Mouse (Mus musculus): ENCODE results near the gene Nceh1. TPM values are rescaled to one million over a fixed set of nuclear protein-coding genes. Genes with fewer than 3 reads are reported as not detected.

The Nceh1 gene
- 1.3 and 2.4 TPM in 2 replicates for polyA plus RNA-seq (2012; rRNA removed)

GRCm38 (mm10) chr3:27182733-27183600 is at the start of gene Nceh1:
TSS of gene Nceh1 (plus strand) at chr3:27182965.
- peak within 1 kb of the TSS; percentile 86 for H3K4me3 ChIP-seq (ENCODE audit: control insufficient read depth, low read depth, low read length)
- no peak within 1 kb of the TSS for H3K27ac ChIP-seq (ENCODE audit: control insufficient read depth, insufficient read depth, low read depth, low read length)
- no peaks in the 10 kb centered on the region for H3K36me3 ChIP-seq (ENCODE audit: control insufficient read depth, insufficient read depth, low read length)
- H3K4me1 ChIP-seq (ENCODE audit: control insufficient read depth, insufficient read depth, low read length) = peaks cover 7% of the 10 kb centered on the region; the same call in 1 of the 2 replicates
- no peaks in the 10 kb centered on the region for H3K27me3 ChIP-seq (ENCODE audit: control insufficient read depth, insufficient read depth, low read length)
- TF ChIP-seq CTCF (IDR thresholded peaks at IDR 0.05; ENCODE audit: control insufficient read depth, insufficient read depth, insufficient replicate concordance, low read depth, low read length) = peak; percentile 84; the same call in 1 of the 2 replicates
- TF ChIP-seq POLR2A (IDR thresholded peaks at IDR 0.05; ENCODE audit: control insufficient read depth, low read depth, low read length) = peak; percentile 44

GRCm38 (mm10) chr3:27140101-27140500 is 42.7 kb upstream of the Nceh1 start:
- H3K27me3 ChIP-seq (ENCODE audit: control insufficient read depth, insufficient read depth, low read length) = no peaks in the 10 kb centered on the region
- TF ChIP-seq POLR2A (IDR thresholded peaks at IDR 0.05; ENCODE audit: control insufficient read depth, low read depth, low read length) (no peak), CTCF (IDR thresholded peaks at IDR 0.05; ENCODE audit: control insufficient read depth, insufficient read depth, insufficient replicate concordance, low read depth, low read length) (no peak)
- H3K4me3 ChIP-seq (ENCODE audit: control insufficient read depth, low read depth, low read length) = no peak overlapping the region
- H3K27ac ChIP-seq (ENCODE audit: control insufficient read depth, insufficient read depth, low read depth, low read length) = no peak overlapping the region
- peaks cover 3% of the 10 kb centered on the region for H3K36me3 ChIP-seq (ENCODE audit: control insufficient read depth, insufficient read depth, low read length)
- no peaks in the 10 kb centered on the region for H3K4me1 ChIP-seq (ENCODE audit: control insufficient read depth, insufficient read depth, low read length)

- Histone ChIP-seq H3K4me1 (ENCODE audit: control insufficient read depth, insufficient read depth, low read length) (no peaks in the 10 kb centered on the region), H3K27me3 (ENCODE audit: control insufficient read depth, insufficient read depth, low read length) (no peaks in the 10 kb centered on the region), H3K4me3 (ENCODE audit: control insufficient read depth, low read depth, low read length) (no peak overlapping the region), H3K36me3 (ENCODE audit: control insufficient read depth, insufficient read depth, low read length) (peaks cover 3% of the 10 kb centered on the region), H3K27ac (ENCODE audit: control insufficient read depth, insufficient read depth, low read depth, low read length) (no peak overlapping the region)
- TF ChIP-seq CTCF (IDR thresholded peaks at IDR 0.05; ENCODE audit: control insufficient read depth, insufficient read depth, insufficient replicate concordance, low read depth, low read length) = no peak
- TF ChIP-seq POLR2A (IDR thresholded peaks at IDR 0.05; ENCODE audit: control insufficient read depth, low read depth, low read length) = no peak
These were observed 39.2 kb upstream of the Nceh1 start for GRCm38 (mm10) chr3:27143570-27143969.

GRCm38 (mm10) chr3:27145733-27146132 is 37.0 kb upstream of the Nceh1 start:
- TF ChIP-seq CTCF (IDR thresholded peaks at IDR 0.05; ENCODE audit: control insufficient read depth, insufficient read depth, insufficient replicate concordance, low read depth, low read length) = no peak
- TF ChIP-seq POLR2A (IDR thresholded peaks at IDR 0.05; ENCODE audit: control insufficient read depth, low read depth, low read length) = no peak
- no peak overlapping the region for H3K4me3 ChIP-seq (ENCODE audit: control insufficient read depth, low read depth, low read length)
- no peaks in the 10 kb centered on the region for H3K27me3 ChIP-seq (ENCODE audit: control insufficient read depth, insufficient read depth, low read length)
- no peak overlapping the region for H3K27ac ChIP-seq (ENCODE audit: control insufficient read depth, insufficient read depth, low read depth, low read length)
- H3K36me3 ChIP-seq (ENCODE audit: control insufficient read depth, insufficient read depth, low read length) = peaks cover 3% of the 10 kb centered on the region
- no peaks in the 10 kb centered on the region for H3K4me1 ChIP-seq (ENCODE audit: control insufficient read depth, insufficient read depth, low read length)

GRCm38 (mm10) chr3:27153191-27153671 is 29.5 kb upstream of the Nceh1 start:
- H3K4me3 ChIP-seq (ENCODE audit: control insufficient read depth, low read depth, low read length) = peak overlapping the region; percentile 90
- H3K36me3 ChIP-seq (ENCODE audit: control insufficient read depth, insufficient read depth, low read length) = no peaks in the 10 kb centered on the region
- TF ChIP-seq CTCF (IDR thresholded peaks at IDR 0.05; ENCODE audit: control insufficient read depth, insufficient read depth, insufficient replicate concordance, low read depth, low read length) = no peak
- TF ChIP-seq POLR2A (IDR thresholded peaks at IDR 0.05; ENCODE audit: control insufficient read depth, low read depth, low read length) = no peak
- no peaks in the 10 kb centered on the region for H3K27me3 ChIP-seq (ENCODE audit: control insufficient read depth, insufficient read depth, low read length)
- H3K4me1 ChIP-seq (ENCODE audit: control insufficient read depth, insufficient read depth, low read length) = peaks cover 7% of the 10 kb centered on the region
- H3K27ac ChIP-seq (ENCODE audit: control insufficient read depth, insufficient read depth, low read depth, low read length) = peak overlapping the region; percentile 73

GRCm38 (mm10) chr3:27153701-27154209 is 29.0 kb upstream of the Nceh1 start, which contains the start of gene Ect2:
TSS of gene Ect2 (minus strand) at chr3:27153878.
- no peaks in the 10 kb centered on the region for H3K36me3 ChIP-seq (ENCODE audit: control insufficient read depth, insufficient read depth, low read length)
- TF ChIP-seq POLR2A (IDR thresholded peaks at IDR 0.05; ENCODE audit: control insufficient read depth, low read depth, low read length) (peak; percentile 72), CTCF (IDR thresholded peaks at IDR 0.05; ENCODE audit: control insufficient read depth, insufficient read depth, insufficient replicate concordance, low read depth, low read length) (no peak)
- no peaks in the 10 kb centered on the region for H3K27me3 ChIP-seq (ENCODE audit: control insufficient read depth, insufficient read depth, low read length)
- peak within 1 kb of the TSS; percentile 90 for H3K4me3 ChIP-seq (ENCODE audit: control insufficient read depth, low read depth, low read length)
- H3K27ac ChIP-seq (ENCODE audit: control insufficient read depth, insufficient read depth, low read depth, low read length) = peak within 1 kb of the TSS; percentile 84
- peaks cover 7% of the 10 kb centered on the region for H3K4me1 ChIP-seq (ENCODE audit: control insufficient read depth, insufficient read depth, low read length)

GRCm38 (mm10) chr3:27154280-27154679 is 28.5 kb upstream of the Nceh1 start:
- H3K27ac ChIP-seq (ENCODE audit: control insufficient read depth, insufficient read depth, low read depth, low read length) = peak overlapping the region; percentile 84
- peaks cover 7% of the 10 kb centered on the region for H3K4me1 ChIP-seq (ENCODE audit: control insufficient read depth, insufficient read depth, low read length)
- no peaks in the 10 kb centered on the region for H3K27me3 ChIP-seq (ENCODE audit: control insufficient read depth, insufficient read depth, low read length)
- TF ChIP-seq POLR2A (IDR thresholded peaks at IDR 0.05; ENCODE audit: control insufficient read depth, low read depth, low read length) (no peak), CTCF (IDR thresholded peaks at IDR 0.05; ENCODE audit: control insufficient read depth, insufficient read depth, insufficient replicate concordance, low read depth, low read length) (no peak)
- H3K4me3 ChIP-seq (ENCODE audit: control insufficient read depth, low read depth, low read length) = peak overlapping the region; percentile 90; the same call in 1 of the 2 replicates
- no peaks in the 10 kb centered on the region for H3K36me3 ChIP-seq (ENCODE audit: control insufficient read depth, insufficient read depth, low read length)

Data from testis, adult 2 months (tissue).